Mouse (Mus musculus) layer of hippocampus, postnatal 14 days (tissue): Measurements from ENCODE around the gene Cln6. TPM values are rescaled to one million over a fixed set of nuclear protein-coding genes. Genes with fewer than 3 reads are reported as not detected.
"Not testable (repeated sequence)": the region's sequence is repeated elsewhere in the genome, so short reads cannot be mapped to it uniquely, and the experiment has no call there.

ENCODE experiments used
- DNase-seq, 2 experiments: peaks; one replicate each; pipeline ENCODE4 v3.0.0; 2021 to 2022; ENCODE audit warnings: low spot score in 2 of 2, mixed read lengths in 1 of 2
- long read RNA-seq, 2 experiments: library from polyadenylated mRNA; stranded (forward); transcript quantifications; one replicate each; pipeline ENCODE4 v2.0.0; 2021
- total RNA-seq, 2 experiments: library from RNA; stranded (reverse); gene quantifications; 2 replicates each; pipeline ENCODE4 v1.2.3; 2021

Gene Cln6
- total RNA-seq, result 10 to 100 TPM; 10.7 to 11.3 TPM
- long read RNA-seq, experiment 1, transcript Cln6-201 (7 exons, 2,142 nt), result major isoform, 10 of 11 reads
- long read RNA-seq, experiment 1, partial matches to known transcripts, result 0 of 11 reads
- long read RNA-seq, experiment 1, other reads (novel, unspliced or antisense), result 1 of 11 reads
- long read RNA-seq, experiment 2, partial matches to known transcripts, result 0 of 6 reads
- long read RNA-seq, experiment 2, other reads (novel, unspliced or antisense), result 2 of 6 reads

DNA sequence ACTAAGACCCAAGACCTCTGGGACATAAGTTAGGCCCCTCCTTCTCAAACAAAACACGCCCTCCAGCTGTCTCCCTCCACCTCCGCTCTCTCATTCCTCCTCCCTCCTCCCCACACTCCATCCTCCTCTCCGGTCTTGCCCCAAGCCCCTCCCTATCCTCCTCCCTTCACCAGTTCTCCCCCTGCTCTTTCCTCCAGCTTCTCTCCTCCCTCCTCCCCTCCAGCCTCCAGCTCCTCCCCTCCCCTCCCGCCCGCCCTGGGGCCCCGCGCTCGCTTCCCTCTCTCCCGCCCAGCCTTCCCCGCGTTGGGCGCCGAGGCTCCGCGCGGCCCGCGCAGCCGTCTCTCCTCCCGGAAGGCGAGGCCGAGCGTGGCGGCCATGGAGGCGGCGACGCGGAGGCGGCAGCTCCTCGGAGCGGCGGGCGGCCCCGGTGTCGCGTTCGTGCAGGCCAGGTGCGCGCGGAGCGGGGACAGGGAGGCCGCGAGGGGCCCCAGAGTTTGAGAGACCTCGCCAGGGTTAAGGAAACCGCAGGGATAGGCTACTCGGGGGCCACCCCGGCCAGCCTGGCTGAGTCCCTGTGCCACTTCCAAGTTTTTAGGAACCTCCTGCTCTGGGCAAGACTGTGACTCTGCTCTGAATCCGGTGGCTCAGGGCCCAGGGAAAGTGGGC, at the start of gene Cln6:
Gene Cln6 (plus strand): TSS at position 280 of the 666 bp plus-strand sequence.
- peak; percentile 60 to 63 for DNase-seq

DNA sequence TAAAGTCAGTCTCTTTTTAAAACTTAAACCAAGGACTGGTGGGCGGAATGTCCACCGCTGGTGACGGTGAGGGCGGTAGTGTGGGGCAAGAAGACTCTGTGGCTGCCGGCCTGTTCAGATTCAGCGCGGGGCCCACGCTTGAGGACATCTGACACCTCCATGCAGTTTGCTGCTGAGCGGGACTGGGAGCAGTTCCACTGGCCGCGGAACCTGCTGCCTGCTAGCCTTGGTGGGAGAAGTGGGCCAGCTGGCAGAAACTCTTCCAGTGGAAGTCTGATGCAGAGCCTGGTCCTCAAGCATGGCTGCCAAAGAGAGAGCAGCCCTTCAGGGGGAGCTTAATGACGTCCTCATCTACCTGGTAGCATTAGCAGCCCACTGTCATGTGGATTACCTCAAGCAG, 48.7 kb upstream of the Cln6 start:
- no peak for DNase-seq

DNA sequence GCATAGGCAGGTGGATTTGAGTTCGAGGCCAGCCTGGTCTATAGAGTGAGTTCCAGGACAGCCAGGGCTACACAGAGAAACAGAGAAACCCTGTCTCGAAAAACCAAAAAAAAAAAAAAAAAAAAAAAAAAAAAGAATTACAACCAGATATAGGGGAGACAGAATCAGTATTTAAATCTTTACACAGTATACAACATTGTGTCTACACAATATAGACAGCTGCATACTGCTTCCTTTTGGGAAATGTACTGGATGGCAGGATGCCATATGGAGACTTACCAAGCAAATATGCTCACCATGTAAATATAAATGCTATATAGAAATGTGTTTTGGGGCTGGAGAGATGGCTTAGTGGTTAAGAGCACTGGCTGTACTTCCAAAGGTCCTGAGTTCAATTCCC, 39.4 kb upstream of the Cln6 start:
- DNase-seq, result not testable (repeated sequence)

DNA sequence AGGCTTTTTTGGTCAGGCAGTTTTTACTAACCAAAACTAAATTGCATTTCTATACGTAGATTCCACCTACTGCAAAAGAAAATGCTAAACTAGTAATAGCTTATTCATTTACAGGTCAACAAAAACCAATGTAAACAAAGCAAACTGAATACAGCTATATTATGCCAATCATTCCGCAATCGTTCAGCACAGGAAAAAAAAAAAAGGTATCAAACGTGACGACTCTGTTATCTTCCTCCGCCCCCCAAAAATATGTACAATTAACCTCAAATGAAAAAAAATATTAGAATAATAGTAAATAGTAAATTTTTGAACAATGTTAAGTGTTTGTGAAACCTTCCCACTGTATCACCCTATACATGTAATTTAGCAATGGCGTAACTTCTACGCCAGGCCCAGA, 28.5 kb upstream of the Cln6 start:
- DNase-seq, result no peak

DNA sequence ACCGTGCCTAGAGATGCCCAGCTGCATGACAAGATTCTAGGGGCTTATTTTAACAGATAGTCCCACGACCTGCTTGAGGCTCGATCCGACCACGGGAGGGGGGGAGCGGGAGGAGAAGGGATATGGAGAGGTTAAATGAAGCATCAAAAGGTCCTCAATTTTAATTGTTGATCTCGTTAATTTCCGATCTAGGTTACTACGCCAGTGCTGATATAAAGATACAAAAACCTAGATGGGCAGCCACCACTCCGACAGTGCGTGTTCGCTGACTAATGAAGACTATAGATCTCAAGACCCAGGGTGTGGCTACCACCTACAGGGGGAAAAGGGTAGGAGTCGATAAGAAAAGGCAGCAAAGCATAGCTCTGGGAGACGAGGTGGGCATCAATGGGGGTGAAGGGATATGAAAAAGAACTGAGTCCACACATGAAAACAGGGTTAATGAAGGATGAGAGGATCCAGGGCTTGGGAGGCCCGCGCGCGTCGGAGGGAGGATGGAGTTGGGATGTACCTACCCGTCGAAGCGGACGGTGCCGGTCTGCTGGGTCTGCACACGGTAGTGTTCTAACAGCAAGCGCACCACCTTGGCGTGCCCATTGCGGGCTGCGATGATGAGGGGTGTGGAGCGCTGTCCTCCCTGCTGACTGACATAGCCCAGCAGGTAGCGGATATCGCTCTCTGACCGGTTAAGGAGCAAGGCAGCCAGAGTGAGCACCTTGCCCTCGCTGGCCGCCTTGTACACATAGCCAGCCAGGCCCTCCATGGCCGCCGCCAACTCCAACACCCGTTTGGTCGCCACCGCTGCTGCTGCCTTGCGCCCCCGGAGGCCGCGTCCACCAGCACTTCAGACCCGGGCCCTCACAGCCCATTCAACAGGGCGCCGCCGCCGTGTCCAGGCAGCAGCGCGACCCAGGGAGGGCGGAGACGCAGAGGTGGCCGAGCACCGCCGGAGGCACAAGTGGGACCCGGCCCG, 27.8 kb upstream of the Cln6 start:
- peak; percentile 50 to 66 for DNase-seq

DNA sequence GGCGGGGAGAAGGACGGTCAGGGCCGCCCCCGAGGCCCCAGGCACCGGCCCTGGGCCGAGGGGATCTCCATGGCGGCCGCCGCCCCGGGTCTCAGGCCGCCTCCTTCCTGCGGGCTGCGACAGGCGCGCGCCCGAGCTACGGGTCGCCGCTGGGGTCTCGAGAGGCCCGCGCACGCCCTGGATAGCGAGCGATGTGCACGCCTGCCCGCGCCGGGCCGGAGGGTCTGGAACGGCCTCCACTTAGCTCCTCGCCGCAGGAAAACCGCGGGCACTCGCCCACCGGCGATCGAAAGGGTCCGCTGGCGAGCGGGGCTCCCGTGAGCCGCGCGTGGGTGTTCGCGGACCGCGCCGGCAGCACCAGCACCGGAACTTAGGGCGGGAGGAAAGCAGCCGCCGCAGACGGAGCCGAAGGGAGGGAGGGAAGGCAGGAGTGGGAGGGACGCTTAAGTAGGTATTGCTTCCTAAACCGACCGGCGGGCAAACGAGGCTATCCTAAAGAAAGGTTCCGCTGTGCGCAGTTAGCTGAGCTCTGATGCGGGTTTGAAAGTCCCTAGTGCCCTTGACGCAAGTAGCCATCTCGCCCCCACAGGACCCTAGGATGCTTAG, 27.0 kb upstream of the Cln6 start, which contains the start of gene Fem1b:
Gene Fem1b (minus strand): TSS at position 419 of the 606 bp plus-strand sequence.
- peak; percentile 90 to 92 for DNase-seq

DNA sequence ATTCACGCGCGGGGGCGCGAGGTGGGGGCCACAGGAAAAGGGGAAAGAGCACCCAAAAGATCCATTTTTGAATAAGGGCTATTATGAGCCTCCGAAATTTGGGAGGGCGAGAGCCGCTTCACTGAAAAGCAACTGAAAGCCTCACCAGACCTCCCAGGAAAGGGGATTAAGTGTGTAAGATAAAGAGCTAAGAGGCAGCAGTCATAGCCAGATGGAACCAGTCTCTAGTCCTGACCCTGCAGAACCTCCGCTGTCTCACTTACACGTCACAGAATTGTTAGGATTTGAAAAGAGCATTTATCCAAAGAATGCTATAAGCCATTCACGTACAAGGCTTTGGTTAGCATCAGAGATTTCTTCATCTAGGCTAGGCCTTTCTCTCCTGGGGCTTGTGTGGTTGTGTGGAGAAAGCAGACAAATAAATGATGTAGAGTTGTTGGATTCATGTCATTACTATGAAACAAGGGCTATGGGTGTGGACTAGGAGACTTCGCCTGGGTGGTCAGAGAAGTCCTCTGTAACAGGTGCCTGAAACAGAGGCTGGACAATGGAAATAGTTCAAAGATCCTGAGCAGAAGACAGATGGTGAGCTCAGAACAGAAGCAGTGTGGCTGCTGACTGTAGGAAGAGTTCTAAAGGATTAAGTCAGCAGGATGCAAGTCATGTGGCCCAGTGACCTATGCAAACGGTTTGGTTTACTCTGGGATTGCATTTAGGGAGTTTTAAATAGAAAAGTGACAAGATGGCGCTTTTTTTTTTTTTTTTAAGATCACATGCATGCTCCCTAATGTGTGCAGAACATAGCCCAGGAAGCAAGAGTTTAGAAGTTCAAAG, 26.2 kb upstream of the Cln6 start:
- DNase-seq, result peak in 1 of 2 experiments; percentile 16

DNA sequence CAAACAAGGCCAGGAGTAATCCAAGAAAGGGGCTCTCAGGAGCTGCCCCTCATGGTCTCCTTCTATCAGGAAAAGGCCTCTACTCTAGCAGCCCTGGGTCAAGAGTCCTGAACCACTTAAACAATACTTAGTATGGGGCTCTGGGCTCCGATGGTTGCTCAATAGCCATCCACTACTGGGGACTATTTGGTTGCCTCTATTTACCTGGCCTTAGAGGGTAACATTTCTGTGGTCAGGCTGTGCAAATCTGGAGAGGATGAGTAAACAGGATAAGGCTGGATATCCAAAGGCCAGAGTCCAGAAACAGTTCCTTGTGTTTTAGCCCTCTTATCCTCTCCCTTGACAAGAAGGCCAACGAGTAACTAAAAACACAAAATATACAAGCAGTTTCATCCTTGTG, 23.8 kb upstream of the Cln6 start:
- no peak for DNase-seq

DNA sequence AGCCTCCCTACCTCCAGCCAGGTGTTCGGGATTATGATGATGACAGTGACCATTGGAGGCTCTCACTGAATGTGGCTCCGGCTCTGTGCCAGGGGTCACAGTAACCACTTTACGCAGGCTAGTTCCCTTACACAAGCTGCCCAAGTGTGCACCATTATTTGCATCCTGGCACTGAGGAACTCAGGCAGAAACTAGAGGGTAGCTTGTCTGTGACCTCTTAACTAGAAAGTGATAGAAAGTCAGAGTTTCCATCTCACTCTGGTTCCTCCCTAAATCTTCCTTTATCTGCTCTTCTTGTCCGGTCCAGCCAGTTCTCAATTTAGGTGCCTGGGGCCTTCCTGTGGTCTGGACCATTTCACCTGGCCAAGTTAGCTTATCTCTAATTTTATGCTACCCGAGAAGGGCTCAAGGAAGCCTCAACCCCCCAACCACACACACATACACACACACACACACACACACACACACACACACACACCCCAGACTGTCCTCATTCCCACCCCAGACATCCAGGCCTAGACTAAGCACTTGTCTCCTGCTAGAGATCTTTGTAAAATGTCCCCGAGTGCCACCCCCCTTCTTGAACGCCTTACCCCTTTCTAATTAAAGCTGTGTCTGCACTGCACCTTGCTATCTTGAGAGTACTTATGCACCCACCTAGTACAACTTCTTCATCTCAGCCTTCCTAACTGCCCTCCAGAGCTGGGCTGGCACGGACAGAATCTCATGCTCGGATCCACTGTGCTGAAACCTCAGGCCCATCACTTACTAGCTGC, 22.1 kb upstream of the Cln6 start:
- DNase-seq, result no peak

DNA sequence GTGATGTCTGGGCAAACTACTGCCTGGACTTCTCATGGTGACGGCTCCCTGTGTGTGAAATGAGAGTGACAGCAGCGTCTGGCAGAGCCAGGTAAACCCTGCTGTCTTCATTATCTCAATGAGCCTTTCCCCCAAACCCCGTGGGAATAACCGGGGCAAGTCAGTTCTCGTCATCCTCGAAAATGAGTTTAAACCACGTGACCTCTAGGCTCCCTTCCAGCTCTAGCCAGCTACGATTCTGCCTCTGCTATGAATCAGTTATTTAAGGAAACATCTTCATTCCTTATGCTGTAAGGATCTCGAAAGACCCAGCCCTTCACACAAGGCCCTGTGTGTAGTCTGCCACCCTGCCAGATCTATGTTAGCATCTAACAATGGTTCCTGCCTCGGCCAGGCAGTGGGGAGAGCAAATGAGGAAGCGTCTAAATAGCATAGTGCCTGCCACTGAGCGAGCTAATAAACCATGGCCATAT, 21.4 kb upstream of the Cln6 start:
- peak; percentile 36 to 46 for DNase-seq

DNA sequence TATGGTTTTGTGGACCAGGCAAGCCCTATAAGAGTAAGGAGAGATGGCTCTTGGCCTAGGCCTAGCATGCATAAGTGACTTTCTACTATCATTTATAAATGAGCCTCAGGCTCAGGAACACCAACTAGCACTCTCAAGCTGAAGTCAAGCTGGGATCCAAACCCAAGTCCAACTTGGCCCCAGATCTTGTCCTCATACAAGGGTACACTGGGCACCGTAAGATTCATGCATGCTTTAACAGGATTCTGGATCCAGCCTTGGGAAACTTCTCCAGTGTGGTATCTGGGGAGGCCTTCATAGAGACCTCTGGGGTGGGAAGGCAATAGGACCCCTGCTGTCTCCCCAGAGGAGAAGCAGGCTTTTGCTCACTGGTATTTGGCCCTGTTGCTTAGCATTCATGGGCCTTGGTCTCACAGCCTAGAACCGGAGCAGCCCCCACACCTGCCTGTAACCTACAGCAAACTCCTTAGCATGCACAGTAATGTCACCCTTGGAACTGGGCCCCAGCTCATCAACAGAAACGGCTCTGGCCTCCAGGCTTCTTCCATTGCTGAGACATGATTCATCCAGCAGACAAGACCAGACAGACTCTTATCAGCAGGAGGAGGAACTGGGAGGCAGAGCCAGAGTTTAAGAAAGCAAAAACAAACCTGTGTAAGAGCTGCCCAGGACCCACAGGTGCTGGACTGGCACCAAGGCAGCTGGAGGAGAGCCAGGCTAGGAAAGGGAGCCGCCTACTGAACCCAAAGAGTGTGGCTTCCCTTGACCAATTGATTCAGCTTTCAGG, 20.6 kb upstream of the Cln6 start:
- DNase-seq, result no peak

DNA sequence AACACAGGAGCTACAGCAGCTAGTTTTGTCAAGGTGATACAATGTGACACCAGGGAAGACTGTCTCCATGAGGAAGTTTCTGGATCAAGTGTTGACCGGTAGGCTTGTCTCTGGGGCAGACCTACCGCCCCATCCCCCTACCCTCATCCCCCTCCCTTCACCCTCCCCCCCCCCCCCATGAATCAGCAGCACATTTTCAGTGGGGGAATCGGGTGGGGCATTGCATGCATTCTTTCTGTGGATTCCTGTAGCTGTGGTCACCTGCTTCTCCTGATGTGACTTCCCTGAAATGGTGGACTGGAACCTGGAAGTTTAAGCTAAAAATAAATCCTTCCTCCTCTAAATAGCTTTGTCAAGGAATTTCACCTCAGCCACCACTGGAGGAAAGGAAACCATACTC, 19.1 kb upstream of the Cln6 start:
- no peak for DNase-seq

DNA sequence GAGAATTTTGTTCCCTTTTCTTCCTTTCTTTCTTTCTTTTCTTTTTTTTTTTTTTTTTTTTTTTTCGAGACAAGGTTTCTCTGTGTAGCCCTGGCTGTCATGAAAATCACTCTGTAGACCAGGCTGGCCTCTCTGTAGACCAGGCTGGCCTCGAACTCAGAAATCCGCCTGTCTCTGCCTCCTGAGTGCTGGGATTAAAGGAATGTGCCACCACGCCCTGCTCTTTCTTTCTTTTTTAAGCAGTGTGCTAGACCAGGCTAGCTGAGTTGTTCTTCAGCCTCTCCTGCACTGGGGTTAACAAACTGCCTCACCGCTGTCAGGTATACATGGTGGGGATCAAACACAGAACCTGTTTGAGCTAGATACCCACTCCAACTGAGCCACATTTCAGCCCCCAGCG, 18.7 kb upstream of the Cln6 start:
- DNase-seq, result not testable (repeated sequence)

DNA sequence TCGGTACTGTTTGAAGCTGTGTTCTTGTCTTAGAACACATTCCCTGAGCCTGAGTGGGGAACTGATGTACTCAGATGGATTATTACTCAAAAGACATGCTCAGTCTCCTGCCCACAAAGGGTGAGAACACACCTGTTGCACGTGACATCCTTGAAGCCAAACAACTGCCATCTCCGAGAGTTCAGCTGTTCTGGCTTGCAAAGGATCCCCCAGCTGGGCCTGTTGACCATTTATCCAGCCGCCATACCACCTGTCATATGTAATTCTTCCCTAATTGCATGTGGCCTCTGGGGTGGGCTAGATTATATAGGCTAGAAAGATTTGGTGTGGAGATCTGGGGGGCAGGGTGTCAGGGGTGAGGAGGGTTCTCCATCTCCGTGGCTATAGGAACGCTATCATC, 17.8 kb upstream of the Cln6 start:
- DNase-seq, result no peak

DNA sequence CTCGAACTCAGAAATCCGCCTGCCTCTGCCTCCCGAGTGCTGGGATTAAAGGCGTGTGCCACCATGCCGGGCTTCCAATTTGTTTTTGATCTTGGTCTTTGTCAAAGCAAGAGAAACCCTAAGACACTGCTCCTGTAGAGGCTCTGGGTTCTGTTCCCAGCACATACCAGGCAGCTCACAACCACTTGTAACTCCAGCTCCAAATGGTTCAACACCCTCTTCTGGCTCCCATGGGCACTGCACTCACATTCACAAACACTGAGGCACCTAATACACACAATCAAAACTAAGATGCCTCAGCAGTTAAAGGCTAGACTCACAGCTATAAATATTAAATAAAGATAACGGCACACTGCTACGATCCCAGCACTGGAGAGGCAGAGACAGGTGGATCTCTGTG, 16.8 kb upstream of the Cln6 start:
- no peak for DNase-seq

DNA sequence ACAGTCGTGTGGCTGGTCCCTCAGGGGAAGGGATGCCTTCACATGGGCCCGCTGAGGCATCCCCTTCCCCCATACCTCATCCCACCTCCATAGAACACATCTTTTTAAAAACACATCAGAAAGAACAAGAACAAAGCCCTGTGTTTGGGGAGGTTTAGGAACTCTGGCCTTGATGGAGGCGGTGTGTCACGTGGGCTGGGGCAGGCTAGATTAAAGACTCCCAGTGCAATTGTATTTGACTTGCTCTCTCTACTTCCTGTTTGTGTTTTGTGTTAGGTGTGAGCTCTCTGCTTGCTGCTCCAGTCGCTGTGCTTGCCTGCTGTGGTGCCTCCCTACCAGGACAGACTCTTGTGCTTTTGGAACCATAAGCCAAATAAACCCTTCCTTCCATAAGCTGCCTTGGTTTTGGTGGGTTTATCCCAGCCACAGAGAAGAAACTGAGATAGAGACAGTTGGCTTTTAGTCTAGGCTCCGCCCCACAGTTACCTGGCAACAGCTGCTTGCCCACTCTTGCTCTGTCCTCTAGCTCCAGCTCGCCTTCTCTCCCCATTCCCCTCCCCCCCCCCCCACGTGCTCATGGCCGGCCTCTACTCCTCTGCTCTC, 12.7 kb upstream of the Cln6 start:
- DNase-seq, result no peak

DNA sequence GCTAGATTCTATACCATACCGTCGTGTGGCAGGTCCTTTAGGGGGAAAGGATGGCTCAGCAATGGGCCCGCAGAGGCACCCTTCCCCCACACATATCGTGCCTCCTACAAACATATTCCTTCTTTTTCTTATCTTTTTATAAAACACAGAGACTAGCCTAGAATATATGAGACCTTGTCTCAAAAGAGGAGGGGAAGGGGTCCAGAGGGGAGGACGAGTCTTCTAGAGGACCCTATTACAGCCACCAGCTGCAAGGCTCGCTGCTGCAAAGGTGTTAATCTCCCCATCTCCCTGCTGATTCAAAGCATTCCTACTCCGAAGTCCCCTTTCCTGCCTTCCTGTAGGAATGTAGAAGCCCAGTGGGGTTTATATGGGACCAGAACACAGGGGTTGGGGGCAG, 12.1 kb upstream of the Cln6 start:
- no peak for DNase-seq

DNA sequence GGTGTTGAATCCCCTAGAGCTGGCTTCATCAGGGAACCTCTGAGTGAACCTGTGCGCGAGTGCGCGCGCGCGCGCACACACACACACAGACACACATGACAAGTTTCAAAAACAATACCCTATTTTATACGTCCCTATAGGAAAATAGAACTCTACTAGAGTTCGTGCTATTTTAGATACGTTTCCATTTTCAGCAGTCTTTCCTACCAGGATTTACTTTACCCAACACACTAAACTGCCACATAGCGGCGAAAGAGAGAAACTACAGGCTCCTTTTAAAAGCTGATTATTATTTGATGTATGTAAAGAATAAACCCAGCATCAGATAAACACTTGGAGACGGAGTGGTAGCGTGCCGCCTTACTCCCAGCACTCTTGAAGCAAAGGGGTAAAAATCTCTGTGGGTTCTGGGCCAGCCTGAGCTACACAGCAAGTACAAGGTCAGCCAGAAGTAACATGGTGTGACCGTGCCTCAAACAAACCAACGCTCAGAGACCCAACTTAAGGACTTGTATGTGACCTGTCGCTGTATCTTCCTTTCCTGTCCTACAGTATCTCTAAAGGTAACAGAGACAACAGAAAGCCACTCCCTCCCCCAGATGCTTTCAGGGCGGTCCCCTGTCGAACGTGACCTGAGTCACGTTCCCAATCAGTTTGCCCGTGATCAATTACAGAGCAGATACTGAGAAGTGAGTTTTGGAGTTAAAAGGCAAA, 10.5 kb upstream of the Cln6 start:
- peak in 1 of 2 experiments; percentile 52 for DNase-seq
